Mouse (Mus musculus) limb, embryonic 10.5 days (tissue): Measurements from ENCODE around the gene Ccz1. TPM values are rescaled to one million over a fixed set of nuclear protein-coding genes. Genes with fewer than 3 reads are reported as not detected.

Experiments used
- DNase-seq: peaks from one replicate; pipeline ENCODE4 v3.0.0-alpha.2; 2017; ENCODE audit warnings: low spot score
- H3K27ac ChIP-seq: fragments of 300-500 bp; sonication (generic); 2 replicates; pipeline ENCODE4 v1.5.1; 2016; ENCODE audit warnings: mild to moderate bottlenecking
- H3K27me3 ChIP-seq: fragments of 300-500 bp; sonication (generic); 2 replicates; pipeline ENCODE4 v1.6.1; 2016; ENCODE audit warnings: low read depth, mild to moderate bottlenecking; ENCODE audit not compliant: poor library complexity, severe bottlenecking
- H3K36me3 ChIP-seq: fragments of 300-500 bp; sonication (generic); 2 replicates; pipeline ENCODE4 v1.6.1; 2016; ENCODE audit warnings: mild to moderate bottlenecking, moderate library complexity
- H3K4me1 ChIP-seq: fragments of 300-500 bp; sonication (generic); 2 replicates; pipeline ENCODE4 v1.6.1; 2016
- H3K4me3 ChIP-seq: fragments of 300-500 bp; sonication (generic); 2 replicates; pipeline ENCODE4 v1.5.1; 2016; ENCODE audit warnings: mild to moderate bottlenecking, moderate library complexity
- H3K9me3 ChIP-seq: fragments of 300-500 bp; sonication (generic); replicated peaks from 2 replicates; pipeline ENCODE4 v1.6.1; 2016; ENCODE audit warnings: mild to moderate bottlenecking
- WGBS: fragments of 180-500 bp; shearing (Covaris S2); methylation state at CpG from one replicate; pipeline ENCODE4 v1.1.7; 2016; 5-methylcytosine and 5-hydroxymethylcytosine counted together
- polyA plus RNA-seq: library from polyadenylated mRNA; unstranded; fragments of >200 nt; fragmentation: Nextera tagmentation; extraction: Ambion mirVana; gene quantifications from 2 replicates; pipeline ENCODE4 v1.2.1, GENCODE M21; 2016

Gene Ccz1
- polyA plus RNA-seq, 1 experiment from 2014 or later, result 98.8 TPM

GRCm38 (mm10) chr5:143959551-143959950 is 55.1 kb downstream of the Ccz1 start:
- no peak overlapping the region for H3K4me3 ChIP-seq
- H3K27ac ChIP-seq, result no peak overlapping the region
- H3K36me3 ChIP-seq, result no peaks in the 10 kb centered on the region
- no peak for DNase-seq
- no peaks in the 10 kb centered on the region for H3K27me3 ChIP-seq
- H3K4me1 ChIP-seq, result no peaks in the 10 kb centered on the region
- 92% methylated on average over 11 of the region's 11 CpGs for WGBS
- no peaks in the 10 kb centered on the region; the same call in 1 of the 2 replicates for H3K9me3 ChIP-seq

- Histone ChIP-seq H3K36me3 (no peaks in the 10 kb centered on the region), H3K27me3 (no peaks in the 10 kb centered on the region), H3K4me3 (no peak overlapping the region), H3K27ac (no peak overlapping the region), H3K9me3 (no peaks in the 10 kb centered on the region; the same call in 1 of the 2 replicates), H3K4me1 (no peaks in the 10 kb centered on the region)
- no peak for DNase-seq
- 95% methylated on average over 6 of the region's 6 CpGs for WGBS
These were observed 57.6 kb downstream of the Ccz1 start for GRCm38 (mm10) chr5:143957101-143957500.

- Histone ChIP-seq H3K4me3 (no peak overlapping the region), H3K9me3 (no peaks in the 10 kb centered on the region), H3K27ac (no peak overlapping the region), H3K4me1 (no peaks in the 10 kb centered on the region), H3K36me3 (no peaks in the 10 kb centered on the region), H3K27me3 (no peaks in the 10 kb centered on the region)
- 39% methylated on average over 5 of the region's 5 CpGs for WGBS
- no peak for DNase-seq
These were observed 64.7 kb downstream of the Ccz1 start for GRCm38 (mm10) chr5:143950016-143950415.

GRCm38 (mm10) chr5:143948361-143948760 is 66.3 kb downstream of the Ccz1 start:
- Histone ChIP-seq H3K9me3 (no peaks in the 10 kb centered on the region), H3K4me1 (no peaks in the 10 kb centered on the region), H3K36me3 (no peaks in the 10 kb centered on the region), H3K27me3 (no peaks in the 10 kb centered on the region), H3K4me3 (no peak overlapping the region), H3K27ac (no peak overlapping the region)
- no peak for DNase-seq
- 87% methylated on average over 12 of the region's 12 CpGs for WGBS

GRCm38 (mm10) chr5:143943231-143944125 is 71.2 kb downstream of the Ccz1 start:
- no peaks in the 10 kb centered on the region for H3K36me3 ChIP-seq
- H3K27me3 ChIP-seq, result no peaks in the 10 kb centered on the region
- no peaks in the 10 kb centered on the region for H3K9me3 ChIP-seq
- 0 out of 2 replicates have a peak, but pooled peaks cover 3% of the 10 kb centered on the region for H3K4me1 ChIP-seq
- WGBS, result 88% methylated on average over 14 of the region's 14 CpGs
- H3K27ac ChIP-seq, result no peak overlapping the region
- H3K4me3 ChIP-seq, result no peak overlapping the region
- DNase-seq, result no peak

- DNase-seq, result no peak
- no peaks in the 10 kb centered on the region for H3K27me3 ChIP-seq
- H3K9me3 ChIP-seq, result no peaks in the 10 kb centered on the region
- 23% methylated on average over 10 of the region's 10 CpGs for WGBS
- H3K27ac ChIP-seq, result no peak overlapping the region
- no peaks in the 10 kb centered on the region for H3K36me3 ChIP-seq
- H3K4me3 ChIP-seq, result no peak overlapping the region
- 0 out of 2 replicates have a peak, but pooled peaks cover 3% of the 10 kb centered on the region for H3K4me1 ChIP-seq
These were observed 73.1 kb downstream of the Ccz1 start for GRCm38 (mm10) chr5:143941588-143941987.

Other genes starting within 250 kb of the Ccz1 start
- 46.0 and 51.7 TPM in 2 replicates for gene Eif2ak1, start 197.1 kb downstream of the Ccz1 start, polyA plus RNA-seq
- gene Ankrd61, start 117.2 kb downstream of the Ccz1 start, polyA plus RNA-seq, result 0.11 and 0.35 TPM in 2 replicates
- gene Aimp2, start 105.0 kb downstream of the Ccz1 start, polyA plus RNA-seq, result 128 and 149 TPM in 2 replicates
- 36.7 and 45.7 TPM in 2 replicates for gene Pms2, start 104.9 kb downstream of the Ccz1 start, polyA plus RNA-seq
- 0.40 and 0.83 TPM in 2 replicates for gene Gm42421, start 86.7 kb downstream of the Ccz1 start, polyA plus RNA-seq
- gene Rsph10b, start 81.8 kb downstream of the Ccz1 start, polyA plus RNA-seq, result 0.41 and 1.1 TPM in 2 replicates
- not detected in 2 replicates for gene Ocm, start 11.8 kb upstream of the Ccz1 start, polyA plus RNA-seq
- 5.7 and 5.9 TPM in 2 replicates for gene Lmtk2, start 85.6 kb upstream of the Ccz1 start, polyA plus RNA-seq
- 0.11 and 0.18 TPM in 2 replicates for gene Bhlha15, start 175.4 kb upstream of the Ccz1 start, polyA plus RNA-seq
- gene Tecpr1, start 208.7 kb upstream of the Ccz1 start, polyA plus RNA-seq, result 15.1 and 21.0 TPM in 2 replicates
- 122 and 125 TPM in 2 replicates for gene Bri3, start 229.6 kb upstream of the Ccz1 start, polyA plus RNA-seq